Mouse (Mus musculus) liver, embryonic 14.5 days (tissue): ENCODE data around the gene Pkd1l1.

ENCODE experiments used
- CTCF ChIP-seq: IDR thresholded peaks from 2 replicates; pipeline ENCODE4 v1.5.1; 2016; ENCODE audit warnings: antibody characterized with exemption, low read depth, control low read depth
- EP300 ChIP-seq: IDR thresholded peaks from 2 replicates; pipeline ENCODE4 v1.6.1; 2016; ENCODE audit warnings: antibody characterized with exemption, low read depth

DNA sequence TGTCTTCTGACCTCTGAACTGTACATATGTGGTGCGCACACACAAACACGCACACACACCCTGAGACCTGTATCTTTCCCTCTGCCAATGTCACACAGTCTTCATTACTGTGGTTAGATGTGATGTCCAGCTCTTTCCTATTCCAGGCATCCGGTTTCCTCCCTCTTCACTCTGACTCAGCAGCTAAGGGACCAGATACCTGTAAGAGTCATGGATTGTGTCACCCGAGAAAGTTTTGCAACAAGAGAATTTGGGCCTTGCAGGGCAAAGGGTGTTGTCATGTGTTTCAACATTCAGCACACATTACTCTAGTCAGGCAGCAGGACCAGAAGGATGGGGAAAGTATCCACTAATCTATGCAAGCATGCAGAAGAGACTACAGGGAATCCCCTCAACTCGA lies 146.5 kb downstream of the Pkd1l1 start:
- TF ChIP-seq CTCF (no peak), EP300 (no peak)
